Mouse (Mus musculus): ENCODE results near the gene Ltbp2. TPM values are rescaled to one million over a fixed set of nuclear protein-coding genes. Genes with fewer than 3 reads are reported as not detected.

The Ltbp2 gene
- total and polyA plus RNA-seq, 3 experiments: 0.99 to 5.6 (median 2.3) TPM

DNA sequence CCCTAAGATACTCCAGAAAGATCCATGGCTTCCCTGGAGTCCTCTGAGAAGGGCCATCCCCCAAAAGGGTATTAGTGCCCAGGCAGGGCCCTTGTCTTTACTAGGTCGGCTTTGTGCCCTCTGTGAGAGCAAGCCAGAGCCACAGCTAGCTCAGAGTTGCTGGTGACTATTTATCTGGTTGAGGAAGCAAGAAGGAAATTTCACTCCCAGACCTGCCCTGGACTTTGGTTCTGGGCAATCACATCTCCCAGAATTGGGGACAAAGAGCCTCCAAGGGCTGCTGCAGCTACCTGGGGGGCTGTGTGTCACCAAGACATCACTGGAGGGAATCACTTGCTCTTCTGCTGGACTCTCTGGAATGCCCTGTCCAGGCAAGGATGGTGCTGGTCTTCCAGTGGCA is 70.3 kb downstream of the Ltbp2 start:
- no peak overlapping the region for H3K27ac ChIP-seq
- H3K9ac ChIP-seq (ENCODE audit: low read depth, low read length): no peak overlapping the region
- H3K4me3 ChIP-seq: no peak overlapping the region
- peaks cover 4% of the 10 kb centered on the region; the same call in 1 of the 2 replicates for H3K4me1 ChIP-seq (ENCODE audit: control insufficient read depth, insufficient read depth, low read length)
- no peaks in the 10 kb centered on the region for H3K79me2 ChIP-seq (replicated peaks; ENCODE audit: control insufficient read depth, insufficient read depth, low read length)
- H3K36me3 ChIP-seq (ENCODE audit: control insufficient read depth, insufficient read depth, low read length): no peaks in the 10 kb centered on the region
- no peaks in the 10 kb centered on the region for H3K27me3 ChIP-seq (ENCODE audit: control insufficient read depth, insufficient read depth, low read length)
- no peak for DNase-seq
- no peak for TF ChIP-seq CTCF (IDR thresholded peaks at IDR 0.05)
- TF ChIP-seq EP300 (IDR thresholded peaks at IDR 0.05; ENCODE audit: insufficient read depth, low read depth, low read length): no peak
- TF ChIP-seq POLR2A (IDR thresholded peaks at IDR 0.05; ENCODE audit: insufficient read depth, low read depth, low read length): no peak
- intact Hi-C loops (cut with DNase I): no loop called here
- WGBS: 83% methylated on average over 1 of the region's 1 CpGs

GRCm38 (mm10) chr12:84805228-84805842 is 71.0 kb downstream of the Ltbp2 start:
- no peak overlapping the region for H3K9ac ChIP-seq (ENCODE audit: low read depth, low read length)
- peaks cover 5% of the 10 kb centered on the region for H3K4me1 ChIP-seq (ENCODE audit: control insufficient read depth, insufficient read depth, low read length)
- 50% methylated on average over 9 of the region's 9 CpGs for WGBS
- H3K79me2 ChIP-seq (replicated peaks; ENCODE audit: control insufficient read depth, insufficient read depth, low read length): no peaks in the 10 kb centered on the region
- no peaks in the 10 kb centered on the region for H3K36me3 ChIP-seq (ENCODE audit: control insufficient read depth, insufficient read depth, low read length)
- TF ChIP-seq CTCF (IDR thresholded peaks at IDR 0.05) (no peak), POLR2A (IDR thresholded peaks at IDR 0.05; ENCODE audit: insufficient read depth, low read depth, low read length) (no peak)
- no peak overlapping the region for H3K27ac ChIP-seq
- intact Hi-C loops (cut with DNase I): no loop called here
- no peak for DNase-seq
- no peak overlapping the region for H3K4me3 ChIP-seq
- no peaks in the 10 kb centered on the region for H3K27me3 ChIP-seq (ENCODE audit: control insufficient read depth, insufficient read depth, low read length)

GRCm38 (mm10) chr12:84802625-84803024 is 73.7 kb downstream of the Ltbp2 start:
- 83% methylated on average over 3 of the region's 3 CpGs for WGBS

DNA sequence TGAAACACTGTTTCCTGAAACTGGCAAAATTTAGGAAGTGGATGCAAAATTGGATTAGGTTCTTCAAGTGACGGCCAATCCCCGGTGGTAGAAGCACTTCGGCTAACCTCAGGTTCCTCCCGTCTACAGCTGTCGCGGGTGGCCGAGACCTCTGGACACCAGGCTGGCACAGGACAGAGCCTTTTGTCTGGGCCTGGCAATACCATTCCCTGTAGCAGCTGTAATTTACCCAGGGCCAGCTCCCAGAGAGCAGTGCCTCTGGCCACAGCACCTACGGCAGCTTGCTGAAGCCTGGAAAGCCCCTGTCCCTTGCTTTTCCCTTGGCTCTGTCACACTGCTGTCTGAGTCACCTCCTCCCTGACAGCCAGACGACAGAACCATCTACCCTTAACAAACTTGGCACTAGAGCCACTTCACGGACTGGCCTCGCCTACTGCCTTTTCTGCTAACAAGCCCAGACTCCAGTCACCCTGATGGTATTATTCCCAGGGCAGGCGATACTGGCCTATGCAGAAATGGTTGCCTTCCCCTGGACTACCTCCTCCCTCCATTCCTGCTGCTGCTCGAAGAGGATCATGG is 74.7 kb downstream of the Ltbp2 start:
- WGBS: 63% methylated on average over 13 of the region's 13 CpGs
- TF ChIP-seq POLR2A (IDR thresholded peaks at IDR 0.05; ENCODE audit: insufficient read depth, low read depth, low read length): no peak
- TF ChIP-seq EP300 (IDR thresholded peaks at IDR 0.05; ENCODE audit: insufficient read depth, low read depth, low read length): no peak
- no peak for TF ChIP-seq CTCF (IDR thresholded peaks at IDR 0.05)
- H3K9ac ChIP-seq (ENCODE audit: low read depth, low read length): no peak overlapping the region
- peak in 1 of 2 experiments; percentile 41 for DNase-seq
- H3K79me2 ChIP-seq (replicated peaks; ENCODE audit: control insufficient read depth, insufficient read depth, low read length): no peaks in the 10 kb centered on the region
- no peak overlapping the region for H3K27ac ChIP-seq
- peaks cover 7% of the 10 kb centered on the region for H3K4me1 ChIP-seq (ENCODE audit: control insufficient read depth, insufficient read depth, low read length)
- intact Hi-C loops (cut with DNase I): no loop called here
- H3K4me3 ChIP-seq: no peak overlapping the region
- no peaks in the 10 kb centered on the region for H3K36me3 ChIP-seq (ENCODE audit: control insufficient read depth, insufficient read depth, low read length)
- no peaks in the 10 kb centered on the region for H3K27me3 ChIP-seq (ENCODE audit: control insufficient read depth, insufficient read depth, low read length)

More at GRCm38 (mm10) chr12:84802625-84803024, 73.7 kb downstream of the Ltbp2 start:
- intact Hi-C loops (cut with DNase I): no loop called here
- Histone ChIP-seq H3K79me2 (replicated peaks; ENCODE audit: control insufficient read depth, insufficient read depth, low read length) (no peaks in the 10 kb centered on the region), H3K4me1 (ENCODE audit: control insufficient read depth, insufficient read depth, low read length) (peaks cover 7% of the 10 kb centered on the region), H3K9ac (ENCODE audit: low read depth, low read length) (no peak overlapping the region), H3K36me3 (ENCODE audit: control insufficient read depth, insufficient read depth, low read length) (no peaks in the 10 kb centered on the region), H3K27me3 (ENCODE audit: control insufficient read depth, insufficient read depth, low read length) (no peaks in the 10 kb centered on the region), H3K4me3 (no peak overlapping the region), H3K27ac (no peak overlapping the region)
- DNase-seq: no peak
- TF ChIP-seq EP300 (IDR thresholded peaks at IDR 0.05; ENCODE audit: insufficient read depth, low read depth, low read length): no peak
- no peak for TF ChIP-seq POLR2A (IDR thresholded peaks at IDR 0.05; ENCODE audit: insufficient read depth, low read depth, low read length)
- TF ChIP-seq CTCF (IDR thresholded peaks at IDR 0.05): no peak

GRCm38 (mm10) chr12:84800419-84800818 is 75.9 kb downstream of the Ltbp2 start:
- 28% methylated on average over 4 of the region's 4 CpGs for WGBS
- Histone ChIP-seq H3K27ac (no peak overlapping the region), H3K4me1 (ENCODE audit: control insufficient read depth, insufficient read depth, low read length) (peaks cover 5% of the 10 kb centered on the region), H3K4me3 (no peak overlapping the region), H3K9ac (ENCODE audit: low read depth, low read length) (no peak overlapping the region), H3K79me2 (replicated peaks; ENCODE audit: control insufficient read depth, insufficient read depth, low read length) (no peaks in the 10 kb centered on the region), H3K36me3 (ENCODE audit: control insufficient read depth, insufficient read depth, low read length) (no peaks in the 10 kb centered on the region), H3K27me3 (ENCODE audit: control insufficient read depth, insufficient read depth, low read length) (no peaks in the 10 kb centered on the region)
- intact Hi-C loops (cut with DNase I): no loop called here
- no peak for TF ChIP-seq CTCF (IDR thresholded peaks at IDR 0.05)
- no peak for TF ChIP-seq EP300 (IDR thresholded peaks at IDR 0.05; ENCODE audit: insufficient read depth, low read depth, low read length)
- TF ChIP-seq POLR2A (IDR thresholded peaks at IDR 0.05; ENCODE audit: insufficient read depth, low read depth, low read length): no peak
- DNase-seq: peak in 1 of 2 experiments; percentile 54

GRCm38 (mm10) chr12:84799086-84799485 is 77.2 kb downstream of the Ltbp2 start:
- no peaks in the 10 kb centered on the region for H3K27me3 ChIP-seq (ENCODE audit: control insufficient read depth, insufficient read depth, low read length)
- intact Hi-C loops (cut with DNase I): no loop called here
- TF ChIP-seq CTCF (IDR thresholded peaks at IDR 0.05): no peak
- no peak for TF ChIP-seq POLR2A (IDR thresholded peaks at IDR 0.05; ENCODE audit: insufficient read depth, low read depth, low read length)
- TF ChIP-seq EP300 (IDR thresholded peaks at IDR 0.05; ENCODE audit: insufficient read depth, low read depth, low read length): no peak
- peaks cover 5% of the 10 kb centered on the region for H3K4me1 ChIP-seq (ENCODE audit: control insufficient read depth, insufficient read depth, low read length)
- 91% methylated on average over 13 of the region's 13 CpGs for WGBS
- H3K27ac ChIP-seq: no peak overlapping the region
- H3K79me2 ChIP-seq (replicated peaks; ENCODE audit: control insufficient read depth, insufficient read depth, low read length): no peaks in the 10 kb centered on the region
- no peaks in the 10 kb centered on the region for H3K36me3 ChIP-seq (ENCODE audit: control insufficient read depth, insufficient read depth, low read length)
- H3K4me3 ChIP-seq: no peak overlapping the region
- no peak for DNase-seq
- no peak overlapping the region for H3K9ac ChIP-seq (ENCODE audit: low read depth, low read length)

Measured in heart, adult 2 months (tissue).